In genomic region chr6:97278014-97278787, GRCm38 (mm10) we compare ENCODE assay signal across 8 mouse cellular contexts. TPM values are rescaled to one million over a fixed set of nuclear protein-coding genes. Genes with fewer than 3 reads are reported as not detected.
DNase-seq lines count a peak whose midpoint lies in the region; ATAC-seq lines count a peak whose summit lies in the region.

No protein-coding gene starts in this region.

- intact Hi-C loops in gastrocnemius, postnatal 14 days (cut with DNase I; ENCODE audit: low total_unique reads): loop anchor here (2.0 to 5.0 kb wide), 2 partner anchors 139 to 244 kb away; no protein-coding TSS in a partner anchor
- intact Hi-C loops in left cerebral cortex, postnatal 10 days (cut with DNase I): loop anchor here (2.0 to 10.0 kb wide), 4 partner anchors 139 to 727 kb away; no protein-coding TSS in a partner anchor

- ATAC-seq in common myeloid progenitor, adult 5-6 weeks (replicated peaks; ENCODE audit: low read depth, poor library complexity, severe bottlenecking): peak; percentile 88
- ATAC-seq in inflammation-experienced regulatory T-cells, adult 6 months: peak; percentile 82
- peak; percentile 93 for ATAC-seq in megakaryocyte progenitor cell, adult 5-6 weeks (replicated peaks; ENCODE audit: poor library complexity)

- peak; percentile 97 for DNase-seq in ZHBTc4 (ENCODE audit: low read depth, low spot score)
- peak; percentile 78 for DNase-seq in gastrocnemius, postnatal 14 days
- peak; percentile 64 to 76 for DNase-seq in left cerebral cortex, postnatal 10 days (ENCODE audit: extremely low spot score in 1 of 2, low spot score in 2 of 2)
- DNase-seq in right cerebral cortex, postnatal 14 days: peak; percentile 72
- DNase-seq in urinary bladder, postnatal 25 days (ENCODE audit: low spot score): peak; percentile 67

RNA-seq across cellular contexts. Expression of gene Lmod3, which starts 25.6 kb away (rescaled TPM):
- not detected in 2 replicates for total RNA-seq in common myeloid progenitor, adult 5-6 weeks (2017)
- 100 to 1,000 TPM; 106 to 144 TPM for total RNA-seq in gastrocnemius, postnatal 14 days (2021)
- under 1 TPM in 2 of 3 experiments, not detected in 1; 0.15 to 0.16 TPM for polyA plus RNA-seq in inflammation-experienced regulatory T-cells, adult 6 months (2017; shearing (Covaris generic))
- total RNA-seq in left cerebral cortex, postnatal 10 days (2021): under 1 TPM; 0.87 to 0.94 TPM
- not detected in 2 replicates for total RNA-seq in megakaryocyte progenitor cell, adult 5-6 weeks (2015)
- not detected in 2 replicates for total RNA-seq in megakaryocyte progenitor cell, adult 5-6 weeks (2017)

Comparison
In these comparisons a context has a peak if more than half of its experiments do, and no peak if none do; other contexts are left out.
1. Peak in every context shown above with its lines: DNase-seq and ATAC-seq.
2. RNA of gene Lmod3, which starts 25.6 kb away (total RNA-seq): 106 to 144 TPM in gastrocnemius, postnatal 14 days; 0.87 to 0.94 TPM in left cerebral cortex, postnatal 10 days, not detected in common myeloid progenitor, adult 5-6 weeks and not detected in megakaryocyte progenitor cell, adult 5-6 weeks; every median in the first group is over 10 times any median in the second.